Mouse (Mus musculus): ENCODE data around the gene Socs3.
A peak's percentile ranks its signal among the peaks of the same experiment; 100 is the strongest.

Socs3 gene

GRCm38 (mm10) chr11:117969945-117970872 lies at the start of gene Socs3:
Gene Socs3, minus strand, starts transcription at chr11:117970047.
- peak; percentile 96 for DNase-seq (ENCODE audit: inconsistent ontology term)

GRCm38 (mm10) chr11:118018328-118018727 lies 48.5 kb upstream of the Socs3 start:
- no peak for DNase-seq (ENCODE audit: inconsistent ontology term)

- DNase-seq (ENCODE audit: inconsistent ontology term), result no peak
These were observed 45.7 kb upstream of the Socs3 start for GRCm38 (mm10) chr11:118015381-118016145.

GRCm38 (mm10) chr11:118014391-118014995 lies 44.6 kb upstream of the Socs3 start:
- DNase-seq (ENCODE audit: inconsistent ontology term), result no peak

GRCm38 (mm10) chr11:118013339-118013738 lies 43.5 kb upstream of the Socs3 start:
- no peak for DNase-seq (ENCODE audit: inconsistent ontology term)

GRCm38 (mm10) chr11:118012595-118012994 lies 42.7 kb upstream of the Socs3 start:
- peak; percentile 76 for DNase-seq (ENCODE audit: inconsistent ontology term)

- peak; percentile 65 for DNase-seq (ENCODE audit: inconsistent ontology term)
These were observed 40.2 kb upstream of the Socs3 start for GRCm38 (mm10) chr11:118009865-118010571.

GRCm38 (mm10) chr11:118008843-118009242 lies 39.0 kb upstream of the Socs3 start:
- no peak for DNase-seq (ENCODE audit: inconsistent ontology term)

GRCm38 (mm10) chr11:118008144-118008805 lies 38.4 kb upstream of the Socs3 start:
- DNase-seq (ENCODE audit: inconsistent ontology term), result no peak

- DNase-seq (ENCODE audit: inconsistent ontology term), result no peak
These were observed 37.8 kb upstream of the Socs3 start for GRCm38 (mm10) chr11:118007460-118008143.

GRCm38 (mm10) chr11:118004217-118004616 lies 34.4 kb upstream of the Socs3 start:
- no peak for DNase-seq (ENCODE audit: inconsistent ontology term)

- DNase-seq (ENCODE audit: inconsistent ontology term), result peak; percentile 81
These were observed 33.9 kb upstream of the Socs3 start for GRCm38 (mm10) chr11:118003718-118004117.

- DNase-seq (ENCODE audit: inconsistent ontology term), result no peak
These were observed 33.3 kb upstream of the Socs3 start for GRCm38 (mm10) chr11:118003176-118003575.

- DNase-seq (ENCODE audit: inconsistent ontology term), result no peak
These were observed 30.8 kb upstream of the Socs3 start for GRCm38 (mm10) chr11:118000565-118001215.

GRCm38 (mm10) chr11:118000083-118000482 lies 30.2 kb upstream of the Socs3 start:
- no peak for DNase-seq (ENCODE audit: inconsistent ontology term)

GRCm38 (mm10) chr11:117999260-117999934 lies 29.6 kb upstream of the Socs3 start:
- no peak for DNase-seq (ENCODE audit: inconsistent ontology term)

GRCm38 (mm10) chr11:117998356-117998755 lies 28.5 kb upstream of the Socs3 start:
- no peak for DNase-seq (ENCODE audit: inconsistent ontology term)

GRCm38 (mm10) chr11:117997085-117997484 lies 27.2 kb upstream of the Socs3 start:
- DNase-seq (ENCODE audit: inconsistent ontology term), result no peak

GRCm38 (mm10) chr11:117996066-117996465 lies 26.2 kb upstream of the Socs3 start:
- no peak for DNase-seq (ENCODE audit: inconsistent ontology term)
